Mouse (Mus musculus) layer of hippocampus, postnatal 14 days (tissue): ENCODE results near the gene Cerkl. TPM values are rescaled to one million over a fixed set of nuclear protein-coding genes. Genes with fewer than 3 reads are reported as not detected.

Experiments used
- DNase-seq, 2 experiments: peaks; one replicate each; pipeline ENCODE4 v3.0.0; 2021 to 2022; ENCODE audit warnings: low spot score in 2 of 2, mixed read lengths in 1 of 2
- total RNA-seq, 2 experiments: library from RNA; stranded (reverse); gene quantifications; 2 replicates each; pipeline ENCODE4 v1.2.3; 2021

The Cerkl gene
- total RNA-seq, 2 experiments from 2014 or later = 6.3 to 6.6 TPM

GRCm38 (mm10) chr2:79328079-79328478, 128.5 kb downstream of the Cerkl start:
- no peak for DNase-seq

- no peak for DNase-seq
Measured at GRCm38 (mm10) chr2:79316182-79316880, 140.3 kb downstream of the Cerkl start.

DNA sequence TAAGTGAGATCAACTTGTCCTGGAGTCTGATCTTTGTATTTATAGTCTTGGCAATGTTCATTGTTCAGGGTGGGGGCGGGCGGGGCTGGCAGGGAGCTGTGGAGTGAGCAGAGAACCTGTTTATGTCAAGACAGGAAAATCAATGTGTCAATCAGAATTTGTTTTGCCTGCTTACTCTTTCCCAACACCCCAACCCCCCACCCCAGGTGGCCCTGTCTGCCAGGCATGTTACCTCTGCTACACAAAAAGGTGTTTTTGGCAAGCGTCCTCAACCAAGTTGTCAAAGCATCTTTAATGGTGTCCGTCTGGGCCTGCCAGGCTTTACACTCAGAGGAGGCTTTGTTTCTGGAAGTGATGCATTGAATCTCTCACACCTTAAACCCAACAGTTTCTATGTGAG, 141.5 kb downstream of the Cerkl start:
- no peak for DNase-seq

GRCm38 (mm10) chr2:79312499-79312898, 144.1 kb downstream of the Cerkl start:
- no peak for DNase-seq

DNA sequence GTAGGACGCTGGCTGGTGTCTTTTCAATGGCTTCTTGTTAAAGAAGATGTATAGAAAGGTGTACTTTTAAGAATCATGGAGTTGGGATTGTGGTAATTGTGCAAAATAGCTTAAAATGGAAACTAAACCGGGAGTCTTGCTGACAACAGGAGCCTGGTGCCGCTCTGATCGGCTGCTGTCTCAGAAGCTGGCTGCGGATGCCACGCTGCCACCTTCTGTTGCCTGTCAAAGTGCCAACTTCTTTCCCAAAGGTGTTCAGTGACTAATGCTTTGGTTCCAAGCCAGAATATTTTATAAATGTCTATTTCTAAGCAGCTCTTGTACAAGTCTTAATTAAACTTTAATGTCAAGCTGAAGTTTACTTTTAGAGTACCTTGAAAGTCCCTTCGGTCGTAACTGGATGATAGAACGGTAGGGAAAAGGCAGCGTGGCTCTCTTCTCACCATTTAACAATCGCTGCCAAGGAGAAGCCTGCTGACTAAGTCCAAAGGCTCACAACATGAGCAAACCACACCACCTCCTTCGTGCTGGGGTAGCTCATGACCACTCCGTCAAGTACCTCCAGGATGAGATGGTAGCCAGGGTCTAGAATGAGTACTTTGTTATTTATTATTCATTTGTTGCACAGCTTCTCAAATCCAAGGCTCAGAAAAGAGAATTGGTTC, 147.0 kb downstream of the Cerkl start:
- DNase-seq = peak in 1 of 2 experiments; percentile 31

DNA sequence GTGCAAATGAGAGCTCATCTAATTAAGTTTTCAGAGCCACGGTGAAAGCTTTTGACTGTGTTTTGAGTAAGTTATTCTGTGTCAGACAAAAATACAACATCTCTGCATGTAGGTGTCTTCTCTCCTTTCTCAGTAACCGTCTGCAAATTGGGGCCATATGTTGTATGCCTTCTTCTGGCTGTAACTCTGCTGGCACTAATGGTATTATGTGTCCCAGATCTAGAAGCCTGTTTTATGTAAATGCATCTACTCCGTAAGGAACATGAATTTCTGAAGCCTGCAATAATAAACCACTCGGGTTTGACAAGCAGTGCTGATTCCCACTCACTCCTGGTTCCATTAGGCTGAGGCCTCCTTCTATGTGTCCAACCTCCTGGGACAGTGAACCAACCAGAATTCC, 149.0 kb downstream of the Cerkl start:
- DNase-seq = peak in 1 of 2 experiments; percentile 26

- no peak for DNase-seq
Measured at GRCm38 (mm10) chr2:79302398-79302797, 154.2 kb downstream of the Cerkl start.

DNA sequence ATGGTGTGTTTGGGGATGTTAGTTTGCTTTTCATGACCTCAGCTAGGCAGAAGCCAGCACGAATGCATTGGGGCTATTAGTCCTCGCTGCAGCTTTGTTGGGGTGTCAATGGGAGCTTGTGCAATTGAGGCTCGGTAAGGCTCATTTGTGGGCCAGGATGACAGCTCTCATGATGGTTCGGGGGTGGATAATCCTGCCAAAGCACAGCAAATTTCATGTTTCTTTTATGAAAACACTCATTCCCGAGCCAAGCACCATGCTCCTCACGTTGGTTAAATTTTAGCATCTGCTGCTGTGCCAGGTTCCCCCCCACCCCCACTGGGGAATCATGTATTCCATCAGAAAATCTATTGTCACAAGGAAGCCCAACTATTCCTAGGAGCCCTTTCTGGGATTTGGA, 164.2 kb downstream of the Cerkl start:
- DNase-seq = peak in 1 of 2 experiments; percentile 44

GRCm38 (mm10) chr2:79291922-79292321, 164.7 kb downstream of the Cerkl start:
- DNase-seq = no peak

- DNase-seq = no peak
Measured at GRCm38 (mm10) chr2:79290149-79290548, 166.4 kb downstream of the Cerkl start.

GRCm38 (mm10) chr2:79284206-79284605, 172.4 kb downstream of the Cerkl start:
- no peak for DNase-seq

Other genes with a start within 250 kb of the Cerkl start
- 10 to 100 TPM; 17.3 to 20.1 TPM for gene Itga4, start 201.4 kb downstream of the Cerkl start, total RNA-seq
- 10 to 100 TPM; 48.6 to 56.0 TPM for gene Neurod1, start within 50 bp of the Cerkl start, total RNA-seq
- 10 to 100 TPM; 40.0 to 43.1 TPM for gene Itprid2, start 178.6 kb upstream of the Cerkl start, total RNA-seq